Mouse (Mus musculus): ENCODE data around the gene Npb. TPM values are rescaled to one million over a fixed set of nuclear protein-coding genes. Genes with fewer than 3 reads are reported as not detected.

The Npb gene
- polyA plus RNA-seq, 1 experiment from 2014 or later = not detected

DNA sequence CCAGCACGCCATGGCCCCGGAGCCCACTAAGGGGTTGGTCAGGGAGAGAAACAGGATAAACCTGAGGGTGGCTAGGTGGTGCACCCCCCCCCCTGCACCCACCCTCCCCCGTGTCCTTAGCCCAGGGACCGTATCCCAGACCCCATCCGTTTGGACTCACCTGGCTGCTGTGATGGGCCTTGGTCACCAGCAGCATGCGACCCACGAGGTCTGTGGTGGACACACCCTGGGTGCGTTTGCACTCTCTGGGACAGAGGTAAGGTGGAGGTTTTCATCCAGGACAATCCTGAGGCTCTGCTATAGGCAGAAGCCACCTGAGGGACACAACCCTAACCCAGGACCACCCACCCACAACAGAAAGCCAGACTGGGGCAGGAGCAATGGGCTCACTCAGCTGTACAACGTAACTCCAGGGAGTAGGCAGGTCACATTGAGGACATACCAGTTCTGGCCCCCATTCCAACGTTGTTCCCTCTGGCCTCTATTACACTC is 5.2 kb downstream of the Npb start:
- H3K4me3 ChIP-seq (ENCODE audit: low read depth, low read length) = no peak overlapping the region
- no peak overlapping the region for H3K9ac ChIP-seq (replicated peaks; ENCODE audit: low read length)
- H3K36me3 ChIP-seq (replicated peaks; ENCODE audit: control insufficient read depth, insufficient read depth, low read depth, low read length) = peaks cover 9% of the 10 kb centered on the region
- H3K27ac ChIP-seq (replicated peaks; ENCODE audit: low read depth, low read length) = no peak overlapping the region
- peaks cover under 1% of the 10 kb centered on the region; the same call in 1 of the 2 replicates for H3K4me1 ChIP-seq (ENCODE audit: control insufficient read depth, insufficient read depth, low read length)
- no peaks in the 10 kb centered on the region for H3K27me3 ChIP-seq (ENCODE audit: control insufficient read depth, insufficient read depth, low read length)
- no peaks in the 10 kb centered on the region for H3K9me3 ChIP-seq (replicated peaks; ENCODE audit: control insufficient read depth, low read length)
- WGBS = 87% methylated on average over 10 of the region's 10 CpGs
- no peak overlapping the region for H3K4me2 ChIP-seq (ENCODE audit: low read depth, low read length)
- ATAC-seq (replicated peaks; ENCODE audit: insufficient number of reproducible peaks, low FRiP score, low TSS enrichment, low read depth) (no peak), DNase-seq (ENCODE audit: low spot score) (no peak)

DNA sequence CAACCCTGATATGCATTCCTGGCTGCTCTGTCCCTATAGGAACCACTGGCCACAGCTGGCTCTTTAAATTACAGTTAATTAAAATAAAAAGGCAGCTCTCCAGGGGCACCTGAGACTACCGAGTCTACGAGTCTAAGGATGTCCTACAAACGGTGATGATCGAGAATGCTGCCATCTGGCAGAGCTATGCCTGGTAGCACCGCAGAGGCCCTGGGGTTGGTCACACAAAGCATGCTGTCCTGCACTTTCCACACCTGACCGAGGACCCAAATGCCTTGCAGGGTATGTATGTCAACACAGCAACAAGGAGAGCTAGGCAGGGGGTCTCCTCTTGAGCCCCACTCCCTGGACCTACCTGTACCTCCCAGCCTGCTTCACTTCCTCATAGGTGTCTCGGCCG is 5.7 kb downstream of the Npb start:
- ATAC-seq (replicated peaks; ENCODE audit: insufficient number of reproducible peaks, low FRiP score, low TSS enrichment, low read depth) = no peak
- Histone ChIP-seq H3K9ac (replicated peaks; ENCODE audit: low read length) (no peak overlapping the region), H3K27me3 (ENCODE audit: control insufficient read depth, insufficient read depth, low read length) (no peaks in the 10 kb centered on the region), H3K36me3 (replicated peaks; ENCODE audit: control insufficient read depth, insufficient read depth, low read depth, low read length) (peaks cover 9% of the 10 kb centered on the region), H3K9me3 (replicated peaks; ENCODE audit: control insufficient read depth, low read length) (no peaks in the 10 kb centered on the region), H3K27ac (replicated peaks; ENCODE audit: low read depth, low read length) (no peak overlapping the region), H3K4me1 (ENCODE audit: control insufficient read depth, insufficient read depth, low read length) (no peaks in the 10 kb centered on the region; the same call in 1 of the 2 replicates), H3K4me2 (ENCODE audit: low read depth, low read length) (no peak overlapping the region), H3K4me3 (ENCODE audit: low read depth, low read length) (no peak overlapping the region)
- DNase-seq (ENCODE audit: low spot score) = no peak
- 86% methylated on average over 8 of the region's 8 CpGs for WGBS

DNA sequence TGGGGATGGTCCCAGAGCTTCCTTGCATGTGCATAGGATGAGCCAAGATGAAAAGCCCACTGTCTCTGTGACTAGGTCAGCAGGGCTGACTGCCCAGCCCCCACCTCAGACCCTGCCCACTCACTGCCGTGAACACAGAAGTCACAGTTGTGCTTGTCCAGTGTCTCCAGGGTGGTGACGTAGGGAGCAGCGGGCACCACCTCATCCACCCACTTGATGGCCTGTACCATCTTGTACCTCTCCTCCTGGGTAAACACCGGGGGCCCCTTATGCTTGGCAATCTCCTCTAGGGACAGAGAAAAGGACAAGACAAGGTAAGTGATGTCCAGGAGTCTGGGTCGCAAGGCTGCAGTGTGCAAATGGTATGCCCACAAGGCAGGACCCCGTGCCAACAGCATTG is 6.9 kb downstream of the Npb start:
- Histone ChIP-seq H3K9me3 (replicated peaks; ENCODE audit: control insufficient read depth, low read length) (no peaks in the 10 kb centered on the region), H3K27me3 (ENCODE audit: control insufficient read depth, insufficient read depth, low read length) (no peaks in the 10 kb centered on the region), H3K4me3 (ENCODE audit: low read depth, low read length) (no peak overlapping the region), H3K4me1 (ENCODE audit: control insufficient read depth, insufficient read depth, low read length) (no peaks in the 10 kb centered on the region), H3K4me2 (ENCODE audit: low read depth, low read length) (no peak overlapping the region), H3K9ac (replicated peaks; ENCODE audit: low read length) (no peak overlapping the region), H3K36me3 (replicated peaks; ENCODE audit: control insufficient read depth, insufficient read depth, low read depth, low read length) (peaks cover 9% of the 10 kb centered on the region), H3K27ac (replicated peaks; ENCODE audit: low read depth, low read length) (no peak overlapping the region)
- 91% methylated on average over 6 of the region's 6 CpGs for WGBS
- ATAC-seq (replicated peaks; ENCODE audit: insufficient number of reproducible peaks, low FRiP score, low TSS enrichment, low read depth) (no peak), DNase-seq (ENCODE audit: low spot score) (no peak)

DNA sequence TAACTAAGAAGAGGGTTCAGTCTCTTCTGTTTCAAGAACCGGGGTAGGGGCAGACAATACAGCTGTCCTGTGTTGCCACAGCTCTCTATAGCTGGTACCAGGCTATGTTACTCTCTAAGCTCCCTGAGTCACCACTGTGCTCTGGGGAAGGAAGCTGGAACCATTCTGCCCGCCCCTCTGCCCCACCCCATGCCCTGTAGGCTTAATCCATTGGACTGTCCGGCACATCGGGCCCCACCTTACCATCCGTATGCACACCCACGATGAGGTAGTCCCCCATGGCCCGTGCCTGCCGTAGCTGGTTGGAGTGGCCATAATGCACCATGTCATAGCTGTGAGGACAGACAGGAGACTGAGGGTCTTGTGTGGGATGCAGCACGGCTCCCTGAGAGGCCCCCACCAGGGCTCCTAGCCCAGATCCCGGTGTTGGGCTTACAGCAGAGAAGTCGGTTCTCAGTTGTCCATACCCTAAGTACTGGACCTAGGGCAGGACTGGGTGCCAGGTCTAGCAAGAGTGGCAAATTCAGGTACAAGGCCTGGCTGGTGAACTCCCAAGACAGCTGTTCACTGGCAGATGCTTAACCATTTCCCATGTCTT is 7.4 kb downstream of the Npb start:
- Histone ChIP-seq H3K27ac (replicated peaks; ENCODE audit: low read depth, low read length) (no peak overlapping the region), H3K36me3 (replicated peaks; ENCODE audit: control insufficient read depth, insufficient read depth, low read depth, low read length) (peaks cover 9% of the 10 kb centered on the region), H3K4me2 (ENCODE audit: low read depth, low read length) (no peak overlapping the region), H3K9me3 (replicated peaks; ENCODE audit: control insufficient read depth, low read length) (no peaks in the 10 kb centered on the region), H3K27me3 (ENCODE audit: control insufficient read depth, insufficient read depth, low read length) (no peaks in the 10 kb centered on the region), H3K4me1 (ENCODE audit: control insufficient read depth, insufficient read depth, low read length) (no peaks in the 10 kb centered on the region), H3K4me3 (ENCODE audit: low read depth, low read length) (no peak overlapping the region), H3K9ac (replicated peaks; ENCODE audit: low read length) (no peak overlapping the region)
- WGBS = 90% methylated on average over 11 of the region's 11 CpGs
- DNase-seq (ENCODE audit: low spot score) (no peak), ATAC-seq (replicated peaks; ENCODE audit: insufficient number of reproducible peaks, low FRiP score, low TSS enrichment, low read depth) (no peak)

DNA sequence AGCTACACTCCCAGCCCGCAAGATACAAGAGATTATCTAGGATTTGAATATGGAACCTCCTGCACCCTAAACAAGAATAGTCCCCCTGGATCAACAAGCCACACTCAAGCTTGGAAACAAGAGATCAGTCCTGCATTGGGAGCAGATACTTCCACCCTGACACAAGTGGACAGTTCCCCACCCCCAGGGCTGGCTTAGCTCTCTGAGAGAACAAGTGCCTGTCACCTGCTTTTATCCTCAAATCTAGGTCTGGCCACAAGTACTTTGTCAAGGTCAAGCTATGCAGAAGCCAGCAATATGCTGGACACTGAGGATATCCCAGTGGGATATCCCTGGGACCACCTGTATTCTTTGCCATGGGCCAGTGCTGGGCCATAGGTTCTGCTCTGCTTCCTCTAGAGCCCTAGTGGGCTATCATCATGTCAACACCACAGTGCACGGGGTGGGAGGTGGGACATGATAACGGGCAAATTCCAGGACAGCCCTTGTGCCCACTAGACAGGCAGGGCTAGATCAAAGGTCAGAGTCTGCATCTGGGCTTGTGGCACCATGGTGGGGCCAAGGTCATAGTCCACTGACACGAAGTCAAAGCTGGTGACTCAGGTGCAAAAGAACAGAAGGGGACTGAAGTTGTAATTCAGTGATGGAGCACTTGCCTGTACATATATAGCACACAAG is 8.5 kb downstream of the Npb start:
- WGBS = 55% methylated on average over 4 of the region's 4 CpGs
- ATAC-seq (replicated peaks; ENCODE audit: insufficient number of reproducible peaks, low FRiP score, low TSS enrichment, low read depth) = no peak
- Histone ChIP-seq H3K4me3 (ENCODE audit: low read depth, low read length) (peak overlapping the region; percentile 75), H3K27ac (replicated peaks; ENCODE audit: low read depth, low read length) (no peak overlapping the region), H3K4me2 (ENCODE audit: low read depth, low read length) (peak overlapping the region; percentile 85), H3K9ac (replicated peaks; ENCODE audit: low read length) (peak overlapping the region; percentile 74), H3K4me1 (ENCODE audit: control insufficient read depth, insufficient read depth, low read length) (no peaks in the 10 kb centered on the region), H3K27me3 (ENCODE audit: control insufficient read depth, insufficient read depth, low read length) (no peaks in the 10 kb centered on the region), H3K36me3 (replicated peaks; ENCODE audit: control insufficient read depth, insufficient read depth, low read depth, low read length) (peaks cover 9% of the 10 kb centered on the region), H3K9me3 (replicated peaks; ENCODE audit: control insufficient read depth, low read length) (no peaks in the 10 kb centered on the region)
- DNase-seq (ENCODE audit: low spot score) = no peak

DNA sequence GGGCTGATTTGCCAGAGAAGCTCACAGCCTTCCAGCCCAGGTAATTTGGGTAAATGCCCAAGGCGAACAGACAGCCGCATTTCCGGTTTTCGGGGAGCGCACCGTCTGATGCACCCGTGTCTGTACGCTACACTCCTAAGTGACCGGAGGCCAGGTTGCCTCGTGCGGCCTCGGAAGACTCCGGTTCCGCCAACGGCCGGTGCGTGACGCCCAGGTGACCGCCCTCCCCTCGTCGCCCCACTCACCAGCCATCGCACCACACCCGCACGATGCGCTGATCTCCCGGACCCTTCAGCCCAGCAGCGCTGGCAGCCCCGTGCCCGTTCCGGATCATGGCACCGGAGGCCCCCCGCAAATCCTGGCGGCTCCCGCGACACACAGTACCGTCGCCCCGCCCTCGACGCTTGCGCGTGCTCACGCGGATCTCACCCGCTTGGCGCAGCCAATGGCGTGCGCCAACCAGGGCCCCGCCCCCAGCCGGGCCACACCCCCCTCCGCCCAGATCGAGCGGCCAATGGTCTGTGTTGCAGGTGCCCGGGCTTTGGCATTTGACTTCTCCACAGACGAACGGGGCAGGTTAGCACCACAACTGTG is 9.3 kb downstream of the Npb start, which contains the start of gene Pcyt2:
TSS of gene Pcyt2 (minus strand) at position 418 of the 594 bp plus-strand sequence.
- no peaks in the 10 kb centered on the region for H3K9me3 ChIP-seq (replicated peaks; ENCODE audit: control insufficient read depth, low read length)
- peak; percentile 91 for ATAC-seq (replicated peaks; ENCODE audit: insufficient number of reproducible peaks, low FRiP score, low TSS enrichment, low read depth)
- peak within 1 kb of the TSS; percentile 75 for H3K4me3 ChIP-seq (ENCODE audit: low read depth, low read length)

DNA sequence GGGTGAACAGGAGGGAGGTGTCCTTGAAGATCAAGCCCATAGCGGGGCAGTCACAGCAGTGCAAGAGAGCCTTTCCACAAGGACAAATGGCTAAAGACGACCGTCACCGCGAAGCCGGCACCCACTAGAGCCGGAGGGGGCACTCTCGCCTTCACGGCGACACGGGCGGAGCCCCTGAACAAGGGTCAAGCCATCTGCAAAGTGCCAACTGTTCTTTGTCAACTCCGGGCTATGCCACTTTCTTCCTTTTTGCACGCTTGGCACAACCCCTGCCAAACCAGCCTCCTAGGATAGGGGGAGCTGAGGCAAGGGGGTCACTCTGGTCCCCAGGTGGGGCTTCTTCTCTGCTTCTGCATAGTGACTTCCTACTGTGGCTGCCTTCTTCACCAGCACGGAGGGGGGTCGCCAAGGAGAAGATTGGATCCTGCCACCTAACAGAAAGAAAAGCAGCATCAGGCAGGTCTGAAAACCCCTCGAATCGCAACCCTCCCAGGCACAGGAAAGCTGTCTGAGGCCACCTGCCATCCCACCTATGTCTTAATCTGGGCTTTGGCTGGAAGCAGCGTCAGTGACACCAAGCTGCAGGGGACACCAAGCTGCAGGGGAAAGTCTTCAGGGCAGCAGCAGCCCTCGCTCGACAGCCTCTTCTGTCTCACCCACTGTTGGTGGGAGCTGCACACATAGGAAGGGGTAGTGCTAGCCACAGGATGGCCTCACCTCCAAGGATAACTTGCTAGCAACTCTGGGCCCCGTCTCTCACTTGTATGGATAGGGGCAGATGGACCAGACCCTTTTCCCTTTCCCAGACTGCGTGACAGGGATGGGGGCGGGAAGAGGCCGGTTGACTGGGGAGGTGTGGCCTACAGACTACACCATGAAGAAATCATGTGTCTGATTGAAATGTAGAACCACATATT is 10.6 kb downstream of the Npb start:
- Histone ChIP-seq H3K4me1 (ENCODE audit: control insufficient read depth, insufficient read depth, low read length) (no peaks in the 10 kb centered on the region; the same call in 1 of the 2 replicates), H3K4me2 (ENCODE audit: low read depth, low read length) (no peak overlapping the region), H3K27me3 (ENCODE audit: control insufficient read depth, insufficient read depth, low read length) (no peaks in the 10 kb centered on the region), H3K27ac (replicated peaks; ENCODE audit: low read depth, low read length) (no peak overlapping the region), H3K36me3 (replicated peaks; ENCODE audit: control insufficient read depth, insufficient read depth, low read depth, low read length) (peaks cover 4% of the 10 kb centered on the region), H3K4me3 (ENCODE audit: low read depth, low read length) (no peak overlapping the region), H3K9ac (replicated peaks; ENCODE audit: low read length) (no peak overlapping the region), H3K9me3 (replicated peaks; ENCODE audit: control insufficient read depth, low read length) (no peaks in the 10 kb centered on the region)
- no peak for DNase-seq (ENCODE audit: low spot score)
- ATAC-seq (replicated peaks; ENCODE audit: insufficient number of reproducible peaks, low FRiP score, low TSS enrichment, low read depth) = no peak
- 91% methylated on average over 25 of the region's 25 CpGs for WGBS

More for the DNA sequence above, 9.3 kb downstream of the Npb start, which contains the start of gene Pcyt2:
- Histone ChIP-seq H3K27ac (replicated peaks; ENCODE audit: low read depth, low read length) (peak within 1 kb of the TSS; percentile 20; the same call in 1 of the 2 replicates), H3K4me1 (ENCODE audit: control insufficient read depth, insufficient read depth, low read length) (no peaks in the 10 kb centered on the region), H3K27me3 (ENCODE audit: control insufficient read depth, insufficient read depth, low read length) (no peaks in the 10 kb centered on the region), H3K36me3 (replicated peaks; ENCODE audit: control insufficient read depth, insufficient read depth, low read depth, low read length) (peaks cover 6% of the 10 kb centered on the region), H3K9ac (replicated peaks; ENCODE audit: low read length) (peak within 1 kb of the TSS; percentile 74), H3K4me2 (ENCODE audit: low read depth, low read length) (peak within 1 kb of the TSS; percentile 85)
- DNase-seq (ENCODE audit: low spot score) = peak; percentile 94
- under 1% methylated on average over 56 of the region's 56 CpGs for WGBS
